Mouse (Mus musculus): ENCODE measurements around the gene Mfsd13b.
A peak's percentile ranks its signal among the peaks of the same experiment; 100 is the strongest.

Gene Mfsd13b

GRCm38 (mm10) chr7:121045671-121046453 is 63.6 kb downstream of the Mfsd13b start:
- DNase-seq = no peak

DNA sequence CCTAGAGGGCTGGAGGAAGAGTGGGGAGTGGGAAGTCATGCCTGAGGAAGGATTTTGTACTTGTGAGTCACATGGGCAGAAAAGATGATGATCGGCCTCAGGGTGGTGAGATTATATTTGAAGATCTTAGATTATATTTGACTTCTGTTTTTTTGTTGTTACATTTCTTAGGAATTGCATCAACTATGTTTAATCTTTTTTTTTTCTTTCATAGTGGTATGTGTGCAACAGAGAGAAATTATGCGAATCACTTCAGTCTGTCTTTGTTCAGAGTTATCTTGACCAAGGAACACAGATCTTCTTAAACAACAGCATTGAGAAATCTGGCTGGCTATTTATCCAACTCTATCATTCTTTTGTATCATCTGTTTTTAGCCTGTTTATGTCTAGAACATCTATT is 65.3 kb downstream of the Mfsd13b start:
- no peak for DNase-seq

GRCm38 (mm10) chr7:121053071-121053470 is 70.8 kb downstream of the Mfsd13b start:
- DNase-seq = no peak

GRCm38 (mm10) chr7:121059477-121060218 is 77.3 kb downstream of the Mfsd13b start:
- DNase-seq = no peak

GRCm38 (mm10) chr7:121064309-121064708 is 82.0 kb downstream of the Mfsd13b start:
- peak in 1 of 2 experiments; percentile 37 for DNase-seq
